Mouse (Mus musculus): ENCODE results near the gene Nr3c2. TPM values are rescaled to one million over a fixed set of nuclear protein-coding genes. Genes with fewer than 3 reads are reported as not detected.

The Nr3c2 gene
- polyA plus RNA-seq, 1 experiment from 2014 or later = 4.5 TPM

DNA sequence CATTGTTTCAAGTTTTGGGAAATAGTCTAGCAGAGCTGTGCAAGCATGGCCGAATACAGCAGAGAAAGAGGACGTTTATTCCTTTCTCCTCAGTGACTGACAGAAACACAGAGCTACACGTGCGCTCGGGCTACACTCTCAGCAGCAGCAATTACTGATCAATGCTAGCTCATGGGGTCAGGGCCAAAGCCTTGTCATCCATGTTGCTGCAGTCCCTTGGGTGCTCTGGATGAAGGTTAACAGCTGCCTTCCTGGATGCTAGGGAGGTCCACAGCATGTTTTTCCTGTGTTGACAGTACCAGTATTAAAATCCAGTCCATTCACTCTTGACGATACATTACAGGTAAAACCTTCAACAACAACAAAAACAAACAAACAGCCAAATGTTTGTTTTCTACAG is 113.4 kb downstream of the Nr3c2 start:
- Histone ChIP-seq H3K4me1 (ENCODE audit: insufficient read depth, low read length) (no peaks in the 10 kb centered on the region), H3K9me3 (ENCODE audit: low read length) (peaks cover 3% of the 10 kb centered on the region), H3K36me3 (ENCODE audit: insufficient read depth, low read length) (no peaks in the 10 kb centered on the region), H3K4me2 (replicated peaks; ENCODE audit: low read depth, low read length) (no peak overlapping the region), H3K27me3 (ENCODE audit: insufficient read depth, low read length) (no peaks in the 10 kb centered on the region), H3K9ac (replicated peaks; ENCODE audit: low read length) (no peak overlapping the region), H3K4me3 (ENCODE audit: low read length) (no peak overlapping the region), H3K27ac (ENCODE audit: low read length) (no peak overlapping the region)
- 80% methylated on average over 6 of the region's 6 CpGs for WGBS
- ATAC-seq (ENCODE audit: low FRiP score, low TSS enrichment) = no peak

DNA sequence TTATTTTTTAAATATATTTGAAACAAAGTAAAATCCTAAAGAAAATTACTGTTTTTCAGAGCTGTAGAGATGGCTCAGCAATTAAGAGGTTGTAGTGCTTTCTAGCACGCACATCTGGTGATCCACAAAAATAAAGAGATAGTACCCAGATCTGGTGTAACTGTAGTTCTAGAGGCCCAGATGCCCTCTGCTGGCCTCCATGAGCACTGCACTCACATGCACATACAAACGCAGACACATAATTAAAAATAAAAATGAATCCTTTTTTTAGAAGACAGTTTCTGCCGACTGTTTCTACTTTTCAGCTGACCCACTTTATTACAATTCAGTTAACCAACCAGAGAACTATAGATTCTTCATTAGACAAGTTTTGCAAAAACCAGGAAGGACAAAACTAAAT is 117.5 kb downstream of the Nr3c2 start:
- H3K9ac ChIP-seq (replicated peaks; ENCODE audit: low read length) = no peak overlapping the region
- no peaks in the 10 kb centered on the region for H3K36me3 ChIP-seq (ENCODE audit: insufficient read depth, low read length)
- no peaks in the 10 kb centered on the region for H3K27me3 ChIP-seq (ENCODE audit: insufficient read depth, low read length)
- H3K9me3 ChIP-seq (ENCODE audit: low read length) = peaks cover 3% of the 10 kb centered on the region
- H3K4me2 ChIP-seq (replicated peaks; ENCODE audit: low read depth, low read length) = no peak overlapping the region
- no peak overlapping the region for H3K27ac ChIP-seq (ENCODE audit: low read length)
- ATAC-seq (ENCODE audit: low FRiP score, low TSS enrichment) = no peak
- H3K4me3 ChIP-seq (ENCODE audit: low read length) = no peak overlapping the region
- 97% methylated on average over 3 of the region's 3 CpGs for WGBS
- no peaks in the 10 kb centered on the region for H3K4me1 ChIP-seq (ENCODE audit: insufficient read depth, low read length)

DNA sequence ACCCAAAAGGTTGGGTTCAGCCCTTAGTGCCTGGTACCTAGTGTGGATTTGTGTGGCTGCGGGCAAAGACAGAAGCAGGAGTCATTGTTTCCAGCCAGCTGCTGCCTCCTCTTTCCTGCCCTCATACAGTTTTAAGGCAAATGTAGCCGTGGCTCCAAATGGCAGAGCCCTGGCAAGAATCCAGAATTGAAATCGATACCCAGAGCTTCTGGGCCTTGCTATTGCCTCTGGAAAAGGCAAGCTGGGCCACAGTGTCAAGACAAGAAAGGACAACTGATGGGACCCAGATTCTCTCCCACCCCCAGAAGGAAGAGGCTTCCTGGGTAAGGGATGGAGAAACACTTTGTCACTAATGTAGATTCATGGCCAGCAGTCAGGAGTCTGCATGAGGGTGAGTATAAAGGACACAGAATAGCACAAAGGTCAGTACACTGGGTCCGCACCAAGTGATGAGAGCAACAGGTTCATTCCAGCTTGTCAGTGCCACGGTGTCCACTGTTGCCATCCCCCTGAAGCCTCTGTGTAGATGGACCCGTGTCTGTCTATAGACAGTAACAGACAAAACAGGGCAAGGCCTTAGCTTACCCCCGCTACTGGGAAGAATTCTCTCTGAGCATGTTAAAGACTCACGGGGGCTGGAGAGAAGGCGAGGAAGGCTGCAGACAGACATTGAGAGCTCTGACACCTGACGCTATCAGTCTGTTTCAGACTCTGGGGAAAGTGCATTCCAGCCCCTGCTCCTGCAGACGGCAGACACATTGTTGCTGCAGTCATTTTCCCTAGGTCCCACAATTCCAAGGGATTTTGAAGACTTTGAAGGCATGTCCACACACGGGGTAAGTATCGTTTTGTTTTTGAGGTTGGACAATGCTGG is 124.8 kb downstream of the Nr3c2 start:
- Histone ChIP-seq H3K4me2 (replicated peaks; ENCODE audit: low read depth, low read length) (no peak overlapping the region), H3K4me1 (ENCODE audit: insufficient read depth, low read length) (no peaks in the 10 kb centered on the region), H3K27ac (ENCODE audit: low read length) (no peak overlapping the region), H3K36me3 (ENCODE audit: insufficient read depth, low read length) (no peaks in the 10 kb centered on the region), H3K27me3 (ENCODE audit: insufficient read depth, low read length) (no peaks in the 10 kb centered on the region), H3K4me3 (ENCODE audit: low read length) (no peak overlapping the region), H3K9ac (replicated peaks; ENCODE audit: low read length) (no peak overlapping the region), H3K9me3 (ENCODE audit: low read length) (0 out of 2 replicates have a peak, but pooled peaks cover 2% of the 10 kb centered on the region)
- ATAC-seq (ENCODE audit: low FRiP score, low TSS enrichment) = no peak
- 69% methylated on average over 13 of the region's 13 CpGs for WGBS

DNA sequence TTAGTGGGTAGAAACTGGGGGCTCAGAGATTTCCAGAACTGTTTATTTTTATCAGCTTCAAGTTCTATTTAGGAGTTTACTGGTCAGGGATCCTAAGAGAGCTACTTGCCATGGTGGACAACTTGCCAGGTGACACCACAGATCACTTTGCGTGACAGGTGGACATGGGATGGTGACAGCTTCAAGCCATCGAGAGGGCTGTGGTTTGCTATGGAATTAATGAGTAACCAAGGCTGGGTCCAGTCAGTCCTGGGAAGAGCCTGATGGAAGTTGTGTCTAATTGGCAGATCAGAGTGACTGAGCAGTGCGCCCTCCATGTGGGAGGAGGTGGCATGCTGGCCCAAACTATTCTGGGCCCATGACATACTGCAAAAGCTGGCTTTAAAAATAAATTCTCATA is 132.0 kb downstream of the Nr3c2 start:
- Histone ChIP-seq H3K27ac (ENCODE audit: low read length) (no peak overlapping the region), H3K9ac (replicated peaks; ENCODE audit: low read length) (no peak overlapping the region), H3K9me3 (ENCODE audit: low read length) (0 out of 2 replicates have a peak, but pooled peaks cover 2% of the 10 kb centered on the region), H3K4me2 (replicated peaks; ENCODE audit: low read depth, low read length) (no peak overlapping the region), H3K27me3 (ENCODE audit: insufficient read depth, low read length) (no peaks in the 10 kb centered on the region), H3K4me3 (ENCODE audit: low read length) (no peak overlapping the region), H3K36me3 (ENCODE audit: insufficient read depth, low read length) (no peaks in the 10 kb centered on the region), H3K4me1 (ENCODE audit: insufficient read depth, low read length) (no peaks in the 10 kb centered on the region)
- WGBS = 76% methylated on average over 3 of the region's 3 CpGs
- no peak for ATAC-seq (ENCODE audit: low FRiP score, low TSS enrichment)

DNA sequence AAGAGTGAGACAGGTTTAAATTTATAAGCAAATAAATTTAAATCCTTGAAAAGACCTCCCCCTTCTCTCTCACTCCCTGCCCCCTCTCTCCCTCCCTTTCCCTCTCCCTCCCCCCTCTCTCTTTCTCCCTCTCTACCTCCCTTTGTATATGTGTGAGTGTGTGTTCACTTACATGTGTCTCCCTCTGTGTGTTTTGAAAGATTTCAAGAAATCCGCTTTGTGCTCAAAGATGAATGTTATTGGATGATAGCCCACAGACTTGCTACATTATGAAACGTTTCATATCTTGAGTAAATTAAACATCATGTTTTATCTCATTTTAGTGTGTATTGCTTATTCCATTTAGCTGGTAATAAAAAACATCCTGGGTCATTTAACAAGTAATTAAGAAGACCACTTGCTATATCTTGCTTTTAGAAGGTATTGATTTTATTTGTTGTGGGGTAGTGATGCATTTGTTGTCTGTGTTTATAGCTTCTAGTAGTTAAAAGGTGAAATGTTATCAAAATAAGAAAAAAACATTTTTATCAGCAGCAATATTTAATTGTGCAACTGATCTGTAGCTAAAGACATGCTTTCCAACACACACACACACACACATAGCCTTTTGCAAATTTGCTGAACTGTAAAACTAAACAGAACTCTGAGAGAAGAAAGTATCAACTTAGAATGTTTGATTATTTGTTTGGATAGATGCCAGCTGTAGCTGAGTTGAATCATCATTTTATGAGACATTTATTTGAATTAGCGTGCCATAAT is 134.6 kb downstream of the Nr3c2 start:
- no peaks in the 10 kb centered on the region for H3K27me3 ChIP-seq (ENCODE audit: insufficient read depth, low read length)
- H3K9ac ChIP-seq (replicated peaks; ENCODE audit: low read length) = no peak overlapping the region
- WGBS = 79% methylated on average over 3 of the region's 3 CpGs
- no peak for ATAC-seq (ENCODE audit: low FRiP score, low TSS enrichment)
- no peak overlapping the region for H3K4me3 ChIP-seq (ENCODE audit: low read length)
- H3K27ac ChIP-seq (ENCODE audit: low read length) = no peak overlapping the region
- H3K4me2 ChIP-seq (replicated peaks; ENCODE audit: low read depth, low read length) = no peak overlapping the region
- no peaks in the 10 kb centered on the region for H3K4me1 ChIP-seq (ENCODE audit: insufficient read depth, low read length)
- no peaks in the 10 kb centered on the region for H3K9me3 ChIP-seq (ENCODE audit: low read length)
- no peaks in the 10 kb centered on the region for H3K36me3 ChIP-seq (ENCODE audit: insufficient read depth, low read length)

DNA sequence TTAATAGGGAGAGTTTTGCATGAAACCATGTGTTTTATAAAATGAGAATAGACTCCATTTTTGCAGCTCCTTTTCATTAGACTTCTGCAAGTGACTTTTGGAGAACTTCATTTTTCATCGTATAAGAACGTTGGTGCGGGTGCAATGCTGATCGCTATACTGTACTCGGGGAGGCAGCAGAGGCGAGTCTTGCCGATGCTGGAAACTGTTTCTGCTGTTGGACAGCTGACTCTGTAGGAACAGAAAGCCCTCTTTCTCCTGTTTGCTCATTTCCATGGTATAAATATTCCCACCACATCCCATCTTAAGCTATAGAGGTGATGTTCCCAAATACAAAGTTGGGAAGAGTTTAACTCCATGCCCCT is 135.2 kb downstream of the Nr3c2 start:
- Histone ChIP-seq H3K9ac (replicated peaks; ENCODE audit: low read length) (no peak overlapping the region), H3K27ac (ENCODE audit: low read length) (no peak overlapping the region), H3K27me3 (ENCODE audit: insufficient read depth, low read length) (no peaks in the 10 kb centered on the region), H3K4me1 (ENCODE audit: insufficient read depth, low read length) (no peaks in the 10 kb centered on the region), H3K36me3 (ENCODE audit: insufficient read depth, low read length) (no peaks in the 10 kb centered on the region), H3K4me3 (ENCODE audit: low read length) (no peak overlapping the region), H3K4me2 (replicated peaks; ENCODE audit: low read depth, low read length) (no peak overlapping the region), H3K9me3 (ENCODE audit: low read length) (no peaks in the 10 kb centered on the region)
- 91% methylated on average over 7 of the region's 7 CpGs for WGBS
- no peak for ATAC-seq (ENCODE audit: low FRiP score, low TSS enrichment)

DNA sequence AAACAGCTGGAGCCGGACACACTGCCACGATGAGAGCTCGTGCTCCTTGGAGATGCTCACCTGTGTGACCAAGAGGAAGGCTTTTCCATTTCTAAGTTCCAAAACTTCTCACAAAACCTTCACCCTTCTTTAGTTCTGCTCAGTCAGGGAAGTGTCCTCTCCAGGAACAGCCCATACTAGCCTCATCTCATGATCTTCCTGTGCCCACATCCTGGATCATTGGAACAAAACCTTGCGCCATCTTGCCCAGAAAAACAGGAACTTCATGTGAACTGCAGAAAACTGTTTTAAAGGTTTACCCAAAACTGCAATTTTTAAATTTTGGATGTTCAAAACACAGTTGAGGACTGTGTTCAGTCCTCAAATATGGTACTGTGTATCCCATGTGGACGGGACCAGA is 142.0 kb downstream of the Nr3c2 start:
- no peak for ATAC-seq (ENCODE audit: low FRiP score, low TSS enrichment)
- H3K4me3 ChIP-seq (ENCODE audit: low read length) = no peak overlapping the region
- no peaks in the 10 kb centered on the region for H3K27me3 ChIP-seq (ENCODE audit: insufficient read depth, low read length)
- no peaks in the 10 kb centered on the region for H3K4me1 ChIP-seq (ENCODE audit: insufficient read depth, low read length)
- H3K9ac ChIP-seq (replicated peaks; ENCODE audit: low read length) = no peak overlapping the region
- no peaks in the 10 kb centered on the region for H3K36me3 ChIP-seq (ENCODE audit: insufficient read depth, low read length)
- H3K9me3 ChIP-seq (ENCODE audit: low read length) = no peaks in the 10 kb centered on the region
- H3K27ac ChIP-seq (ENCODE audit: low read length) = no peak overlapping the region
- 92% methylated on average over 5 of the region's 5 CpGs for WGBS
- no peak overlapping the region for H3K4me2 ChIP-seq (replicated peaks; ENCODE audit: low read depth, low read length)

DNA sequence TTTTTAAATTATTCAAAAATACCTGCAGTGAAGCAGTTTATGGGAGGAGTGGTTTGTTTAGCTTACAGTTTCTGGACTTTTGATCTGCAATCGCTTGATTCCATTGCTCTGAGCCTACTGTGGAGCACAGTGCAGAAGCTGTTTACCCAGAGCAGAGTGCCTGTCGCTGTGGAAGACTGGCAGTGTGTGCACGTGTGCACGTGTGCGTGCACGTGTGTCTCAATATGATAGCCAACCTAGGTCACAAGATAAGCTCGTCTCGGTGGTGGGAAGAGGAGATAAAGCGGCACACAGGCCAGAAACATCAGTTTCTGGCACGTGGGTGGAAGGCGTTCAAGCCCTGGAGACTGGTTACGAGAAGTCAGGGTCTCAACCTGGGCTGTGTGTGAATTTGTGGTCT is 145.6 kb downstream of the Nr3c2 start:
- no peak for ATAC-seq (ENCODE audit: low FRiP score, low TSS enrichment)
- Histone ChIP-seq H3K36me3 (ENCODE audit: insufficient read depth, low read length) (no peaks in the 10 kb centered on the region), H3K9me3 (ENCODE audit: low read length) (no peaks in the 10 kb centered on the region), H3K4me1 (ENCODE audit: insufficient read depth, low read length) (no peaks in the 10 kb centered on the region), H3K27ac (ENCODE audit: low read length) (no peak overlapping the region), H3K4me2 (replicated peaks; ENCODE audit: low read depth, low read length) (no peak overlapping the region), H3K27me3 (ENCODE audit: insufficient read depth, low read length) (no peaks in the 10 kb centered on the region), H3K9ac (replicated peaks; ENCODE audit: low read length) (no peak overlapping the region), H3K4me3 (ENCODE audit: low read length) (no peak overlapping the region)
- 78% methylated on average over 12 of the region's 12 CpGs for WGBS

DNA sequence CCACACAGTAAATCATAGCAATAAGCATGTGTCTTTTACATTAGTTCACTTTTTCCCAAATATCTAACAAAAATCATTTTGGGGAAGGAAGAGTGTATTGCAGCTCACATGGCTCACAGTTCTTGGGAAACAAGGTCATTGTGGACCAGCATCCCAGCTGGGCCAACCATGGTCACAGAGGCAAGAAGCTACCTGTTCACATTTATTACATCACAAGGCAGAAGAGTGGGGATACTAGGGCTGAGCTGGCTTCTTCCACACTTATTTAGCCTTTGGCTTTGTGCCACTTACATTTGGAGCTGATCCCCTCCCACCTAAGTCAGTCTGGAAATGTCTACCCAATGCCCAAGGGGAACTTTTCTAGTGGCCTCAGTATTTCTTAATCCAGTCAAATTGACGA is 146.5 kb downstream of the Nr3c2 start:
- 97% methylated on average over 1 of the region's 1 CpGs for WGBS

DNA sequence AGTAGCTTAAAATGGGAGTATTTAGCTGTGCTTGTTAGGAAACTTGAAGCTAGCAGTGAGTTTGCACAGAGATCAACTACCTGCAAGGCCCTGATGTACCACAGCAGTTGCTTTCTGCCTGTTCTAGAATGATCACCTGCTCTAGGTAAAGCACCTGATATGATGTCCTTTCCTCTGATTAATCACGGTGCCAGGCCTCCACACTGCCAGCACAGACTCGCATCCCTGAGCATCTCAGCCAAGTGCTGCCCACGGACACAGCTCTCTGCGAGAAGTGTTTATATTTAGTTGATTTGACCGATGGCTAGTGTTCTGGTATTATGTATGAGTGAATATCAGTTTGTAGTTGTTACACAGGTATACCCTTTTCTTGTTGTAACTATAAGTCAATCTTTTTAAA is 147.0 kb downstream of the Nr3c2 start:
- H3K9me3 ChIP-seq (ENCODE audit: low read length) = no peaks in the 10 kb centered on the region
- no peaks in the 10 kb centered on the region for H3K36me3 ChIP-seq (ENCODE audit: insufficient read depth, low read length)
- no peak overlapping the region for H3K9ac ChIP-seq (replicated peaks; ENCODE audit: low read length)
- no peaks in the 10 kb centered on the region for H3K4me1 ChIP-seq (ENCODE audit: insufficient read depth, low read length)
- H3K27me3 ChIP-seq (ENCODE audit: insufficient read depth, low read length) = no peaks in the 10 kb centered on the region
- H3K4me2 ChIP-seq (replicated peaks; ENCODE audit: low read depth, low read length) = no peak overlapping the region
- no peak overlapping the region for H3K4me3 ChIP-seq (ENCODE audit: low read length)
- H3K27ac ChIP-seq (ENCODE audit: low read length) = no peak overlapping the region
- ATAC-seq (ENCODE audit: low FRiP score, low TSS enrichment) = no peak
- WGBS = 86% methylated on average over 5 of the region's 5 CpGs

More for the DNA sequence above, 146.5 kb downstream of the Nr3c2 start:
- Histone ChIP-seq H3K4me2 (replicated peaks; ENCODE audit: low read depth, low read length) (no peak overlapping the region), H3K4me3 (ENCODE audit: low read length) (no peak overlapping the region), H3K36me3 (ENCODE audit: insufficient read depth, low read length) (no peaks in the 10 kb centered on the region), H3K4me1 (ENCODE audit: insufficient read depth, low read length) (no peaks in the 10 kb centered on the region), H3K9me3 (ENCODE audit: low read length) (no peaks in the 10 kb centered on the region), H3K9ac (replicated peaks; ENCODE audit: low read length) (no peak overlapping the region), H3K27me3 (ENCODE audit: insufficient read depth, low read length) (no peaks in the 10 kb centered on the region), H3K27ac (ENCODE audit: low read length) (no peak overlapping the region)
- no peak for ATAC-seq (ENCODE audit: low FRiP score, low TSS enrichment)

Data from kidney, embryonic 16.5 days (tissue).